Mouse (Mus musculus) E14TG2a.4 (cell line): ENCODE data around the gene Nusap1.

ENCODE experiments used
- H3K27me3 ChIP-seq: 2 replicates; pipeline ENCODE4 v1.6.1; 2014; ENCODE audit warnings: low read length, control low read depth; ENCODE audit not compliant: insufficient read depth
- H3K36me3 ChIP-seq: 2 replicates; pipeline ENCODE4 v1.6.1; 2014; ENCODE audit warnings: low read length, control low read depth; ENCODE audit not compliant: insufficient read depth
- H3K4me1 ChIP-seq: replicated peaks from 2 replicates; pipeline ENCODE4 v1.6.1; 2014; ENCODE audit warnings: low read depth, low read length, control low read depth
- H3K4me3 ChIP-seq: replicated peaks from 2 replicates; pipeline ENCODE4 v1.5.1; 2014; ENCODE audit warnings: mild to moderate bottlenecking, low read length
- H3K9me3 ChIP-seq: 2 replicates; pipeline ENCODE4 v1.6.1; 2014; ENCODE audit warnings: low read length, control low read depth
- CTCF ChIP-seq: conservative IDR thresholded peaks from 2 replicates; pipeline ENCODE4 v1.5.1; 2014; ENCODE audit warnings: low read length
- NANOG ChIP-seq: IDR thresholded peaks from 2 replicates; pipeline ENCODE4 v1.6.1; 2014; ENCODE audit warnings: borderline replicate concordance, low read length, mixed read lengths
- POU5F1 ChIP-seq: IDR thresholded peaks from 2 replicates; pipeline ENCODE4 v1.6.1; 2014; ENCODE audit warnings: low read length, borderline replicate concordance

The Nusap1 gene

DNA sequence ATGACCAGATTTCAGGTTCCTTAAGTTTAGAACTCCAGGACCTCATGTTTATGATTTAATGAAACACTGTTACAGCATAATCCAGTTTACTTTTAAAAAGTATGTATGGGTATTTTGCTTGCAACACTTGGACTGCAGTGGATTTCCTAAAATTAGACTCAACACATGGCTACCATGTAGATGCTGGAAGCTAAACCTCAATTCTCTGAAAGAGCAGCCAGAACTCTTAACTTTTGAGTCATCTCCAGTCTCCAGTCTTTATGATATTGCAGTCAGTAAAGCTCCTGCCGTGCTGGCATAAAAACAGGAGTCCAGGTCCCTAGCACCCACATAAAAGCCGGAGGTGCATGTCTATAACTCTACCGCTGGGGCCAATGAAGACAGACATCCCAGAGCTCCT lies 81.9 kb downstream of the Nusap1 start:
- H3K36me3 ChIP-seq = peaks cover 63% of the 10 kb centered on the region
- H3K4me3 ChIP-seq = no peak overlapping the region
- TF ChIP-seq CTCF (no peak), NANOG (no peak), POU5F1 (no peak)
- H3K27me3 ChIP-seq = no peaks in the 10 kb centered on the region
- no peaks in the 10 kb centered on the region for H3K9me3 ChIP-seq
- peaks cover 14% of the 10 kb centered on the region for H3K4me1 ChIP-seq
